ENCODE assay signal across 18 mouse cellular contexts in the genomic region with DNA sequence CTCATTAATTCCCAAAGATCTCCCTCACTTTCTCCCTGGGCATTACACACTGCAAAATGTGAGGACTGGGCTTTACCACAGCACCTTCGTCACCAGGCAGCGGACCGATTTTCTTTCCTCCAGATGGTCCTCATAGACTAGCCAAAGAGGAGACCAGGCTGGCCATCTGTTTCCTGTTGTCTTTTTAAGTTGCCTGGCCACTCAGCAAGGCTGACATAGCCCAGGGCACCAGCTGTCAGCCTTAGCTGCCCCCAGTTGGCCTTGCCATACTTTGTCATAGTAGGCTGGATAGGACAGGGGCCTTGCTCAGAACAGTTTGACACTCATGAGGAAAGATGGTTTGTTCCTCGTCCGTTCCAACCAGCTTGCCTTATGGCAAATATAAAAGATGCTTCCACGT. TPM values are rescaled to one million over a fixed set of nuclear protein-coding genes. Genes with fewer than 3 reads are reported as not detected.
DNase-seq lines count a peak whose midpoint lies in the region; ATAC-seq lines count a peak whose summit lies in the region.
"Had no signal": no experiment of that assay in that cellular context is flagged by ENCODE, and none has a peak within 500 bp of the region (broad histone marks: within the 10 kb centered on the region; RNA-seq: fewer than 3 reads in every experiment).

No protein-coding gene starts in this region.

- no peak overlapping the region for H3K9ac ChIP-seq in neural tube, embryonic 15.5 days (replicated peaks)
- H3K9ac ChIP-seq in hindbrain, embryonic 12.5 days: no peak overlapping the region
- no peak overlapping the region for H3K9ac ChIP-seq in heart, embryonic 12.5 days
- H3K9ac ChIP-seq: embryonic facial prominence, embryonic 13.5 days; limb, embryonic 15.5 days; midbrain, embryonic 12.5 days; neural tube, embryonic 13.5 days had no signal

- H3K27ac ChIP-seq in neural tube, embryonic 15.5 days (replicated peaks): no peak overlapping the region
- H3K27ac ChIP-seq in hindbrain, embryonic 12.5 days: no peak overlapping the region
- H3K27ac ChIP-seq in heart, embryonic 12.5 days (ENCODE audit: poor library complexity, severe bottlenecking): no peak overlapping the region
- H3K27ac ChIP-seq: embryonic facial prominence, embryonic 13.5 days; left cerebral cortex, adult 2 months; limb, embryonic 15.5 days; midbrain, embryonic 12.5 days; neural tube, embryonic 13.5 days had no signal

- H3K4me2 ChIP-seq in neural tube, embryonic 15.5 days: no peak overlapping the region
- no peak overlapping the region for H3K4me2 ChIP-seq in hindbrain, embryonic 12.5 days (replicated peaks)
- no peak overlapping the region for H3K4me2 ChIP-seq in heart, embryonic 12.5 days
- H3K4me2 ChIP-seq: embryonic facial prominence, embryonic 13.5 days; limb, embryonic 15.5 days; midbrain, embryonic 12.5 days; neural tube, embryonic 13.5 days had no signal

- ATAC-seq in neural tube, embryonic 15.5 days (ENCODE audit: low FRiP score): no peak
- ATAC-seq in hindbrain, embryonic 12.5 days (ENCODE audit: low FRiP score): peak; percentile 48; the same call in 1 of the 2 replicates
- no peak for ATAC-seq in heart, embryonic 12.5 days (ENCODE audit: insufficient number of reproducible peaks, low FRiP score)
- no peak for ATAC-seq in megakaryocyte, adult 5-6 weeks (ENCODE audit: poor library complexity, severe bottlenecking)
- ATAC-seq: intestine, postnatal 0 days had no signal

- H3K9me3 ChIP-seq in neural tube, embryonic 15.5 days (replicated peaks): no peaks in the 10 kb centered on the region
- no peaks in the 10 kb centered on the region for H3K9me3 ChIP-seq in hindbrain, embryonic 12.5 days (replicated peaks)
- no peaks in the 10 kb centered on the region for H3K9me3 ChIP-seq in heart, embryonic 12.5 days (replicated peaks)
- H3K9me3 ChIP-seq: embryonic facial prominence, embryonic 13.5 days; limb, embryonic 15.5 days; midbrain, embryonic 12.5 days; neural tube, embryonic 13.5 days had no signal

- no peak overlapping the region for H3K4me3 ChIP-seq in neural tube, embryonic 15.5 days (replicated peaks)
- H3K4me3 ChIP-seq in hindbrain, embryonic 12.5 days: no peak overlapping the region
- no peak overlapping the region for H3K4me3 ChIP-seq in heart, embryonic 12.5 days
- H3K4me3 ChIP-seq: embryonic facial prominence, embryonic 13.5 days; left cerebral cortex, adult 2 months; limb, embryonic 15.5 days; midbrain, embryonic 12.5 days; neural tube, embryonic 13.5 days had no signal

- no peaks in the 10 kb centered on the region for H3K36me3 ChIP-seq in neural tube, embryonic 15.5 days
- H3K36me3 ChIP-seq in hindbrain, embryonic 12.5 days: no peaks in the 10 kb centered on the region
- no peaks in the 10 kb centered on the region for H3K36me3 ChIP-seq in heart, embryonic 12.5 days
- H3K36me3 ChIP-seq: embryonic facial prominence, embryonic 13.5 days; limb, embryonic 15.5 days; midbrain, embryonic 12.5 days; neural tube, embryonic 13.5 days had no signal

- no peaks in the 10 kb centered on the region for H3K27me3 ChIP-seq in neural tube, embryonic 15.5 days (replicated peaks)
- H3K27me3 ChIP-seq in hindbrain, embryonic 12.5 days: no peaks in the 10 kb centered on the region
- H3K27me3 ChIP-seq in heart, embryonic 12.5 days (replicated peaks): no peaks in the 10 kb centered on the region
- H3K27me3 ChIP-seq: embryonic facial prominence, embryonic 13.5 days; limb, embryonic 15.5 days; midbrain, embryonic 12.5 days; neural tube, embryonic 13.5 days had no signal

- WGBS in neural tube, embryonic 15.5 days: 83% methylated on average over 6 of the region's 6 CpGs
- WGBS in hindbrain, embryonic 12.5 days: 78% methylated on average over 6 of the region's 6 CpGs
- WGBS in heart, embryonic 12.5 days: 67% methylated on average over 6 of the region's 6 CpGs

- DNase-seq in neural tube, embryonic 10.5 days (ENCODE audit: extremely low spot score, low spot score): peak; percentile 26
- DNase-seq in cerebellum, postnatal 14 days: peak; percentile 80 to 88
- DNase-seq in lung, postnatal 36 days: no peak
- DNase-seq: heart, adult 11 months; heart, postnatal 10 days; kidney, postnatal 25 days; thymus, postnatal 14 days had no signal

- H3K4me1 ChIP-seq in neural tube, embryonic 15.5 days: no peaks in the 10 kb centered on the region
- H3K4me1 ChIP-seq in hindbrain, embryonic 12.5 days: no peaks in the 10 kb centered on the region
- H3K4me1 ChIP-seq in heart, embryonic 12.5 days (replicated peaks): no peaks in the 10 kb centered on the region
- H3K4me1 ChIP-seq: embryonic facial prominence, embryonic 13.5 days; limb, embryonic 15.5 days; midbrain, embryonic 12.5 days; neural tube, embryonic 13.5 days had no signal

RNA-seq across cellular contexts. Expression of a gene that starts 39.8 kb away (rescaled TPM):
- 0.52 TPM in 1 of 2 replicates, not detected in the other for polyA plus RNA-seq in neural tube, embryonic 15.5 days (2015; fragmentation: Nextera tagmentation; extraction: Ambion mirVana)
- polyA plus RNA-seq in hindbrain, embryonic 12.5 days (2016; fragmentation: Nextera tagmentation; extraction: Ambion mirVana): not detected in 2 replicates
- polyA plus RNA-seq in heart, embryonic 12.5 days (2016; fragmentation: Nextera tagmentation; extraction: Ambion mirVana): not detected in 2 replicates
- total RNA-seq in megakaryocyte, adult 5-6 weeks (2015): not detected in 2 replicates
- not detected in 2 replicates for total RNA-seq in megakaryocyte, adult 5-6 weeks (2017)
- total RNA-seq: heart, postnatal 10 days; left cerebral cortex, adult 2 months had no signal
- polyA plus RNA-seq: embryonic facial prominence, embryonic 13.5 days; limb, embryonic 15.5 days; lung, embryonic 16.5 days; midbrain, embryonic 12.5 days; neural tube, embryonic 13.5 days had no signal

RNA-seq across cellular contexts. Expression of a gene that starts 58.6 kb away (rescaled TPM):
- 0.14 and 0.66 TPM in 2 replicates for polyA plus RNA-seq in neural tube, embryonic 15.5 days (2015; fragmentation: Nextera tagmentation; extraction: Ambion mirVana)
- not detected in 2 replicates for polyA plus RNA-seq in hindbrain, embryonic 12.5 days (2016; fragmentation: Nextera tagmentation; extraction: Ambion mirVana)
- 0.06 TPM in 1 of 2 replicates, not detected in the other for polyA plus RNA-seq in heart, embryonic 12.5 days (2016; fragmentation: Nextera tagmentation; extraction: Ambion mirVana)
- total RNA-seq in megakaryocyte, adult 5-6 weeks (2015): not detected in 2 replicates
- not detected in 2 replicates for total RNA-seq in megakaryocyte, adult 5-6 weeks (2017)
- total RNA-seq: left cerebral cortex, adult 2 months had no signal
- polyA plus RNA-seq: embryonic facial prominence, embryonic 13.5 days; midbrain, embryonic 12.5 days had no signal
